Mouse (Mus musculus): ENCODE measurements around the gene Metap1d. TPM values are rescaled to one million over a fixed set of nuclear protein-coding genes. Genes with fewer than 3 reads are reported as not detected.

Gene Metap1d
- 4.4 and 5.7 TPM in 2 replicates for polyA plus RNA-seq (2012; rRNA removed)

GRCm38 (mm10) chr2:71453161-71453916 is at the start of gene Metap1d:
Gene Metap1d (plus strand): TSS chr2:71453276.
- TF ChIP-seq POLR2A (IDR thresholded peaks at IDR 0.05; ENCODE audit: low read depth, low read length) (peak; percentile 52; the same call in 1 of the 2 replicates), CTCF (IDR thresholded peaks at IDR 0.05; ENCODE audit: extremely low read depth, insufficient read length, insufficient replicate concordance, low read depth, low read length) (no peak)
- under 1% methylated on average over 61 of the region's 61 CpGs for WGBS
- Histone ChIP-seq H3K36me3 (ENCODE audit: control insufficient read depth, insufficient read depth, low read length) (no peaks in the 10 kb centered on the region), H3K27ac (ENCODE audit: insufficient read depth, low read depth, low read length) (no peak within 1 kb of the TSS), H3K4me1 (ENCODE audit: control insufficient read depth, insufficient read depth, insufficient read length, low read length) (peaks cover 3% of the 10 kb centered on the region; the same call in 1 of the 2 replicates), H3K27me3 (ENCODE audit: control insufficient read depth, insufficient read depth, low read length) (no peaks in the 10 kb centered on the region), H3K4me3 (ENCODE audit: low read depth, low read length) (peak within 1 kb of the TSS; percentile 93)

DNA sequence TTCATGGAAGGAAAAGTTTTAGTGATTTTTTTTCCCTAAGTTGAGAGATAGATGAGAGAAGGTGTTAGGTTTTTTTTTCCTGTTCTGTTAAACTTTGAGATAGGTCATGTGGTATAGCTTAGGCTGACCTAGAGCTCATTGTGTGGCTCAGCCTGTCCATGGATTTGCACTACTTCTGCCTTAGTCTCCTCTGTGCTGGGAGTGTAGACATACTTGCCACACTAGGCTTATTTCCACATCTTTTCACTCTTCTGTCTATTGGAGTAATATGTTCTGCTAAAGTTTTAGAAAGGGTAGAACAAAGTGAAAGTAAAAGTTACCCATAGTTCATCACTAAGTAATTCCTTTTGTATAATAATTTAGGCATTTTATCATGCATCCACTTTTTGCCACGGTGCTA is 47.5 kb upstream of the Metap1d start:
- no peak overlapping the region for H3K27ac ChIP-seq (ENCODE audit: insufficient read depth, low read depth, low read length)

GRCm38 (mm10) chr2:71418760-71419280 is 34.3 kb upstream of the Metap1d start:
- Histone ChIP-seq H3K4me1 (ENCODE audit: control insufficient read depth, insufficient read depth, insufficient read length, low read length) (no peaks in the 10 kb centered on the region), H3K27ac (ENCODE audit: insufficient read depth, low read depth, low read length) (no peak overlapping the region), H3K36me3 (ENCODE audit: control insufficient read depth, insufficient read depth, low read length) (peaks cover 12% of the 10 kb centered on the region), H3K27me3 (ENCODE audit: control insufficient read depth, insufficient read depth, low read length) (no peaks in the 10 kb centered on the region), H3K4me3 (ENCODE audit: low read depth, low read length) (no peak overlapping the region)
- TF ChIP-seq POLR2A (IDR thresholded peaks at IDR 0.05; ENCODE audit: low read depth, low read length) (no peak), CTCF (IDR thresholded peaks at IDR 0.05; ENCODE audit: extremely low read depth, insufficient read length, insufficient replicate concordance, low read depth, low read length) (no peak)
- WGBS, result 88% methylated on average over 3 of the region's 3 CpGs

More for the DNA sequence above, 47.5 kb upstream of the Metap1d start:
- Histone ChIP-seq H3K27me3 (ENCODE audit: control insufficient read depth, insufficient read depth, low read length) (no peaks in the 10 kb centered on the region), H3K4me1 (ENCODE audit: control insufficient read depth, insufficient read depth, insufficient read length, low read length) (no peaks in the 10 kb centered on the region), H3K4me3 (ENCODE audit: low read depth, low read length) (no peak overlapping the region), H3K36me3 (ENCODE audit: control insufficient read depth, insufficient read depth, low read length) (peaks cover 4% of the 10 kb centered on the region; the same call in 1 of the 2 replicates)
- 54% methylated on average over 1 of the region's 1 CpGs for WGBS
- TF ChIP-seq POLR2A (IDR thresholded peaks at IDR 0.05; ENCODE audit: low read depth, low read length), result no peak
- no peak for TF ChIP-seq CTCF (IDR thresholded peaks at IDR 0.05; ENCODE audit: extremely low read depth, insufficient read length, insufficient replicate concordance, low read depth, low read length)

DNA sequence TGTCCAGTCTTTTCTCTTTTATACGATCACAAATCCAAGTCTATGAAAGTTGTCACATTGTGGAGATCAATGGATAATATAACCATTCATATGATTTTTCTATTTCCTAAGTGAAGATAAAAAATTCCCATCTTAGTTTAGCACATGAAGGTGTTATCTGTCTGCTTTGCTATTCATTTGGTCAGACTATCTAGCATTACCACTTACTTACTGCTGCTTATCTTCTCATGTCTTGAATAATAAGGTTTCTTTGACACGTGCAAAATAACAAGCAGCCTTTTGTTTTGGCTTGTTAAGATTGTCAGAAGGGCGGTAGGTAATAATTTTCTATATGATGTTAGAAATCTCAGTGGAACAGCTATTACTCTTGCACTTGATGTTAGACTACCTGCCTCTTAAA is 33.7 kb upstream of the Metap1d start:
- no peak overlapping the region for H3K4me3 ChIP-seq (ENCODE audit: low read depth, low read length)
- H3K4me1 ChIP-seq (ENCODE audit: control insufficient read depth, insufficient read depth, insufficient read length, low read length), result no peaks in the 10 kb centered on the region
- no peaks in the 10 kb centered on the region for H3K27me3 ChIP-seq (ENCODE audit: control insufficient read depth, insufficient read depth, low read length)
- TF ChIP-seq CTCF (IDR thresholded peaks at IDR 0.05; ENCODE audit: extremely low read depth, insufficient read length, insufficient replicate concordance, low read depth, low read length) (no peak), POLR2A (IDR thresholded peaks at IDR 0.05; ENCODE audit: low read depth, low read length) (no peak)
- H3K36me3 ChIP-seq (ENCODE audit: control insufficient read depth, insufficient read depth, low read length), result peaks cover 12% of the 10 kb centered on the region
- no peak overlapping the region for H3K27ac ChIP-seq (ENCODE audit: insufficient read depth, low read depth, low read length)
- whole genome bisulfite sequencing, result 82% methylated on average over 3 of the region's 3 CpGs

DNA sequence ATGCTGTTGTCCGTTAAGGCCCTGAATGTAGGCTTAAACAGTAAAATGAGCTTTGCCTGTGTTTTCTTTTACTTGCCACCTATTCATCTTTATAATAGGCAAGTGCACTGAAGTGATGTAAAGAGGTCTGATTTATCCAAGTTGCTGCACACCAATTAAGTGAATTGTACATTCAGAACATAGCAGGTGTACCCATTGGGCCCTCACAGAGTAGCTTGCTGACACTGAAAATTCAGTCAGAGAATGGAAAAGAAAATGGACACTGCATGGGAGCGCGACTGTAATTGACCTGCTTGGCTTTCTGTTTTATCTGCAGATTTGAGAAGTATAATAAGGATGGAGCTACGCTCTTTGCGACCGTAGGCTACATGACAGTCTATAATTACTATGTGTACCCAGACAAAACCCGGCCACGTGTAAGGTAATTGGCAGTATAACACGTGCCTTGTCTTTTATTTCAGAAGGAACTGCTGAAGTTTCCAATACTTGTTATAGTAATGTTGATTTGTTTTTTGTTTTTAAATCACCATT is 32.1 kb upstream of the Metap1d start:
- Histone ChIP-seq H3K4me1 (ENCODE audit: control insufficient read depth, insufficient read depth, insufficient read length, low read length) (no peaks in the 10 kb centered on the region), H3K4me3 (ENCODE audit: low read depth, low read length) (no peak overlapping the region), H3K27ac (ENCODE audit: insufficient read depth, low read depth, low read length) (no peak overlapping the region), H3K36me3 (ENCODE audit: control insufficient read depth, insufficient read depth, low read length) (peaks cover 14% of the 10 kb centered on the region), H3K27me3 (ENCODE audit: control insufficient read depth, insufficient read depth, low read length) (no peaks in the 10 kb centered on the region)
- TF ChIP-seq POLR2A (IDR thresholded peaks at IDR 0.05; ENCODE audit: low read depth, low read length) (no peak), CTCF (IDR thresholded peaks at IDR 0.05; ENCODE audit: extremely low read depth, insufficient read length, insufficient replicate concordance, low read depth, low read length) (no peak)
- WGBS, result 96% methylated on average over 9 of the region's 9 CpGs

DNA sequence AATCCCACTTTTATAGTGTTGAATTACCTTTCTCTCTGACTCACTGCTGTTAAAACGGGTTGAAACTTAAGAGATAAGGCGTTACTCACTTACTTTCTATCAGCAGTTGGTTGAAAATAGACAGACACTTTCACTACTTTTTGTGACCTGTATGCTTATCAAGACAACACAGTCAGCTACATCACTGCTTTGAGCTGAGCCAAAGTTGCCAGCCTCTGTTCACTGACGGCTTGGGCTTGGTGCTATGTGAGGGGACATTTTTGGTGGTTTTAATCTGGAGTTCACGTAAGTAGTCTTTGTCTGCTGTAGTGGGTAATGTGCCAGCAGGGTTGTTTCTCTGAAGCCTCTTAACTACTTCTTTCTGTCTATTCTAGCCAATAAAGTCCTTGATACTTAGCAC is 28.5 kb upstream of the Metap1d start:
- H3K36me3 ChIP-seq (ENCODE audit: control insufficient read depth, insufficient read depth, low read length), result peaks cover 16% of the 10 kb centered on the region
- no peaks in the 10 kb centered on the region for H3K4me1 ChIP-seq (ENCODE audit: control insufficient read depth, insufficient read depth, insufficient read length, low read length)
- H3K4me3 ChIP-seq (ENCODE audit: low read depth, low read length), result no peak overlapping the region
- 82% methylated on average over 4 of the region's 4 CpGs for WGBS
- no peaks in the 10 kb centered on the region for H3K27me3 ChIP-seq (ENCODE audit: control insufficient read depth, insufficient read depth, low read length)
- TF ChIP-seq POLR2A (IDR thresholded peaks at IDR 0.05; ENCODE audit: low read depth, low read length) (no peak), CTCF (IDR thresholded peaks at IDR 0.05; ENCODE audit: extremely low read depth, insufficient read length, insufficient replicate concordance, low read depth, low read length) (no peak)
- H3K27ac ChIP-seq (ENCODE audit: insufficient read depth, low read depth, low read length), result no peak overlapping the region

DNA sequence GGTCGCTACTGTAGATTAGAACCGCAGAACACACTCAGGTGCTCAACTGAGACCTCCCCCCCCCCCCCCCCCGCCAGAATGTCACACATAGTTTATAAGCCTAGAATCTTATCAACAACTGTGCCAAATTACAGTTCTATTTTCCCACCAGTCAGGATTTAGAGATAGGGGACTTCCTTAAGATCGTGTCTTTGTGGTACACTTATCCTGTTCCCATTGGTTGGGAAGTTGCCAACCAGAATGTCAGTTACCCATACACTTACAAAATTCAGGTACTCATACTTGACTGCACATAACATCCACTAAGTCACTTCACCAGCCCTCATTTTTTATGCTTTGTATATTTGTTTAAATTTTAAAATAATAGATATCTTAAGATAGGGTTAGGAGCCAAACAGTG is 17.6 kb upstream of the Metap1d start:
- Histone ChIP-seq H3K27ac (ENCODE audit: insufficient read depth, low read depth, low read length) (no peak overlapping the region), H3K36me3 (ENCODE audit: control insufficient read depth, insufficient read depth, low read length) (peaks cover 16% of the 10 kb centered on the region), H3K4me1 (ENCODE audit: control insufficient read depth, insufficient read depth, insufficient read length, low read length) (no peaks in the 10 kb centered on the region), H3K27me3 (ENCODE audit: control insufficient read depth, insufficient read depth, low read length) (no peaks in the 10 kb centered on the region), H3K4me3 (ENCODE audit: low read depth, low read length) (no peak overlapping the region)
- 76% methylated on average over 4 of the region's 4 CpGs for WGBS
- TF ChIP-seq POLR2A (IDR thresholded peaks at IDR 0.05; ENCODE audit: low read depth, low read length) (no peak), CTCF (IDR thresholded peaks at IDR 0.05; ENCODE audit: extremely low read depth, insufficient read length, insufficient replicate concordance, low read depth, low read length) (no peak)
